Mouse (Mus musculus) heart, adult 2 months (tissue): Measurements from ENCODE around the gene Kcnq5.
"Not testable (repeated sequence)": the region's sequence is repeated elsewhere in the genome, so short reads cannot be mapped to it uniquely, and the experiment has no call there.

Experiments used
- CTCF ChIP-seq: fragments of 200-600 bp; IDR thresholded peaks from 2 replicates; pipeline ENCODE4 v1.8.1; 2022; ENCODE audit warnings: antibody characterized with exemption, mild to moderate bottlenecking, moderate library complexity
- EP300 ChIP-seq: fragments of 200-500 bp; IDR thresholded peaks from 2 replicates; pipeline ENCODE4 v1.6.1; 2011; ENCODE audit warnings: low read depth, low read length, control low read depth; ENCODE audit not compliant: insufficient read depth
- POLR2A ChIP-seq: fragments of 200-500 bp; IDR thresholded peaks from 2 replicates; pipeline ENCODE4 v1.6.1; 2011; ENCODE audit warnings: mild to moderate bottlenecking, low read depth, low read length, control low read depth; ENCODE audit not compliant: insufficient read depth

- not testable (repeated sequence) for TF ChIP-seq EP300, CTCF, POLR2A
These were observed 238.5 kb downstream of the Kcnq5 start for GRCm38 (mm10) chr1:21723231-21723630.
